Comparison of ENCODE assay signal across 14 mouse cellular contexts in the genomic region with DNA sequence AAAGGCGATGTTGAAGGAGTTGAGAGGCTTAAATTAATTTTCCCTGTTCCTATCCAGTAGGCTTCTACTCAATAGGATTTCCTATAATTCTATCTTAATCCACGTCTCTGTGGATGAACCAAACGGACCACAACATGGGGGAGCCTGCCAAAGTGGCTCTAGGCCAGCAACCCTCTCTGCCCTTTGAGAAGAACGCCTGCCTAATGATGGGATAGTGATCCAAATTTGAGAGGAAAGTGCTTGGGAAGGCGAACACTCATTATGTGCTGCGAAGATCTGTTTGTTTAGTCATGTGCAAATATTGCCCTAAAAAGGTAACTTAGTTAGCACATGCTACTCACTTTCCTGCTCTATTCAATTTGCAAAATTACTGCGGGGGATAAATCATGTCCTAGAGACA.
DNase-seq lines count a peak whose midpoint lies in the region; ATAC-seq and TF ChIP-seq lines count a peak whose summit lies in the region.
"Had no signal": no experiment of that assay in that cellular context is flagged by ENCODE, and none has a peak within 500 bp of the region (broad histone marks: within the 10 kb centered on the region; RNA-seq: fewer than 3 reads in every experiment).

No protein-coding gene starts in this region.

- H3K27me3 ChIP-seq in lung, embryonic 14.5 days (ENCODE audit: insufficient read depth, low read length): no peaks in the 10 kb centered on the region
- H3K27me3 ChIP-seq in heart, embryonic 12.5 days (replicated peaks): no peaks in the 10 kb centered on the region
- H3K27me3 ChIP-seq: lung, embryonic 15.5 days; midbrain, embryonic 13.5 days; neural tube, embryonic 13.5 days had no signal

- H3K9me3 ChIP-seq in lung, embryonic 14.5 days (ENCODE audit: low read depth, low read length): no peaks in the 10 kb centered on the region
- H3K9me3 ChIP-seq in heart, embryonic 12.5 days (replicated peaks): no peaks in the 10 kb centered on the region
- H3K9me3 ChIP-seq: lung, embryonic 15.5 days; midbrain, embryonic 13.5 days; neural tube, embryonic 13.5 days had no signal

- H3K4me1 ChIP-seq in lung, embryonic 14.5 days (ENCODE audit: insufficient read depth): no peaks in the 10 kb centered on the region
- no peaks in the 10 kb centered on the region for H3K4me1 ChIP-seq in lung, adult 2 months (ENCODE audit: control insufficient read depth, insufficient read depth, low read length)
- no peaks in the 10 kb centered on the region for H3K4me1 ChIP-seq in heart, embryonic 12.5 days (replicated peaks)
- H3K4me1 ChIP-seq: lung, embryonic 15.5 days; midbrain, embryonic 13.5 days; neural tube, embryonic 13.5 days had no signal

- no peaks in the 10 kb centered on the region for H3K36me3 ChIP-seq in lung, embryonic 14.5 days (ENCODE audit: insufficient read depth)
- H3K36me3 ChIP-seq in heart, embryonic 12.5 days: no peaks in the 10 kb centered on the region
- H3K36me3 ChIP-seq: lung, embryonic 15.5 days; midbrain, embryonic 13.5 days; neural tube, embryonic 13.5 days had no signal

- no peak overlapping the region for H3K27ac ChIP-seq in lung, embryonic 14.5 days (ENCODE audit: low read depth)
- H3K27ac ChIP-seq in heart, embryonic 12.5 days (ENCODE audit: poor library complexity, severe bottlenecking): no peak overlapping the region
- H3K27ac ChIP-seq: heart, adult 2 months; lung, embryonic 15.5 days; midbrain, embryonic 13.5 days; neural tube, embryonic 13.5 days had no signal

- WGBS in lung, embryonic 14.5 days: 52% methylated on average over 7 of the region's 7 CpGs
- 48% methylated on average over 7 of the region's 7 CpGs for WGBS in lung, adult 2 months
- 81% methylated on average over 7 of the region's 7 CpGs for WGBS in heart, embryonic 12.5 days

- no peak for ATAC-seq in lung, embryonic 14.5 days (ENCODE audit: insufficient read depth)
- no peak for ATAC-seq in heart, embryonic 12.5 days (ENCODE audit: insufficient number of reproducible peaks, low FRiP score)
- ATAC-seq: midbrain, embryonic 13.5 days had no signal

- no peak overlapping the region for H3K4me3 ChIP-seq in lung, embryonic 14.5 days (ENCODE audit: low read depth, low read length)
- H3K4me3 ChIP-seq in lung, adult 2 months (replicated peaks; ENCODE audit: extremely low read depth, low read depth, low read length): no peak overlapping the region
- H3K4me3 ChIP-seq in heart, embryonic 12.5 days: no peak overlapping the region
- H3K4me3 ChIP-seq: heart, adult 2 months; lung, embryonic 15.5 days; midbrain, embryonic 13.5 days; neural tube, embryonic 13.5 days had no signal

- DNase-seq in adrenal gland, postnatal 25 days: peak; percentile 2
- no peak for DNase-seq in adrenal gland, adult 2 months
- DNase-seq in gastrocnemius, postnatal 14 days: peak; percentile 4
- DNase-seq in gastrocnemius, postnatal 4 days (ENCODE audit: low spot score in 2 of 2): no peak
- peak; percentile 30 for DNase-seq in lung, embryonic 14.5 days
- DNase-seq in lung, adult 2 months: no peak
- DNase-seq in lung, postnatal 25 days (ENCODE audit: low spot score): peak; percentile 4
- DNase-seq: heart, adult 2 months; spleen, adult 18-20 months; thymus, adult 18-20 months had no signal

- no peak overlapping the region for H3K4me2 ChIP-seq in lung, embryonic 14.5 days
- no peak overlapping the region for H3K4me2 ChIP-seq in heart, embryonic 12.5 days
- H3K4me2 ChIP-seq: lung, embryonic 15.5 days; midbrain, embryonic 13.5 days; neural tube, embryonic 13.5 days had no signal

- no peak for TF ChIP-seq POLR2A in lung, adult 2 months (IDR thresholded peaks at IDR 0.05; ENCODE audit: borderline replicate concordance, extremely low read depth, low read depth, low read length)

- H3K9ac ChIP-seq in lung, embryonic 14.5 days: no peak overlapping the region
- no peak overlapping the region for H3K9ac ChIP-seq in heart, embryonic 12.5 days
- H3K9ac ChIP-seq: lung, embryonic 15.5 days; midbrain, embryonic 13.5 days; neural tube, embryonic 13.5 days had no signal

- intact Hi-C loops in gastrocnemius, postnatal 14 days (cut with DNase I; ENCODE audit: low total_unique reads): no loop called here

- TF ChIP-seq CTCF in lung, embryonic 14.5 days (IDR thresholded peaks at IDR 0.05; ENCODE audit: low read depth): no peak
- TF ChIP-seq CTCF in lung, adult 2 months (IDR thresholded peaks at IDR 0.05; ENCODE audit: insufficient read depth, low read length): no peak

Comparison
In these comparisons a context has a peak if more than half of its experiments do, and no peak if none do; other contexts are left out.
1. DNase-seq: peak in adrenal gland, postnatal 25 days (single experiment), gastrocnemius, postnatal 14 days (single experiment), lung, embryonic 14.5 days (single experiment) and lung, postnatal 25 days (single experiment); none in adrenal gland, adult 2 months (single experiment), gastrocnemius, postnatal 4 days (0 of 2) and lung, adult 2 months (single experiment).